Mouse (Mus musculus) natural killer cell, adult 2 months (primary cell): ENCODE results near the gene Cnpy2.
"Not testable (repeated sequence)": the region's sequence is repeated elsewhere in the genome, so short reads cannot be mapped to it uniquely, and the experiment has no call there.

ENCODE experiments used
- DNase-seq, 2 experiments: peaks; one replicate each; pipeline ENCODE4 v3.0.0; 2022; ENCODE audit warnings: low spot score in 2 of 2

Gene Cnpy2

DNA sequence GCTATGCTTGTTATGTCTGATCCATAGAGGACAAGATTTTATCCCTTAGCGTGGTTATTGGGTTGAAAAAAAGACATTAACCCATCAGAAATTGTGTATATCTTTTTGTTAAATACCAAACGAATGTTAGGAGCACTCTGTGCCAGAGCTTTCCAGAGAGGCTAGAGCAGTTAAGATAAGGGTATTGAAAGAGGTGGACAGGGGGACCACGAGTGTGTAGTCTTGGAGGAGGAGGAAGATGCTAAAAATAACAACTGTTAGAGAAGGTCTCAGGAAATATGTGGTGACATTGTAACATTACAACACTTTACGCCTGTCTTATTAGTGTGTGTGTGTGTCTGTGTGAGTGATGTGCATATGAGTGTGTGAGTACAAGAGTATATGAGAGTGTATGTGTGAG, 11.4 kb upstream of the Cnpy2 start:
- no peak for DNase-seq

DNA sequence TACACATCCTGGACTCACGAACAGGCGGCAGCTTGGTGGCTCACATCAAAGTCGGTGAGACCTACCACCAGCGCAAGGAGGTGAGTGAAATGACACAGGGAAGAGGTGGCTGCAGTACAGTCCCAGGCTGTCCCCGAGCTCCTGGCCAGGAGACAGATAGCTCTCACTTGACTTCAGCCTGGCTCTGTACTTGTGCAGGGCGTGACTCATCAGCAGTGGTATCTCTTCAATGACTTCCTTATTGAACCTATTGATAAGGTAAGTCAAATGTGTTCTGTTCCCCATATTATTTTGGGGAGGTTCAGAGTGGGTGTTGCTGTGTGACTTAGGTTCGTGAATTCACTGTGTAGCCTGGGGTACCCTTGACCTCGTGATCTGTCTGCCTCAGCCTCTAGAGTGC, 6.7 kb upstream of the Cnpy2 start:
- no peak for DNase-seq

DNA sequence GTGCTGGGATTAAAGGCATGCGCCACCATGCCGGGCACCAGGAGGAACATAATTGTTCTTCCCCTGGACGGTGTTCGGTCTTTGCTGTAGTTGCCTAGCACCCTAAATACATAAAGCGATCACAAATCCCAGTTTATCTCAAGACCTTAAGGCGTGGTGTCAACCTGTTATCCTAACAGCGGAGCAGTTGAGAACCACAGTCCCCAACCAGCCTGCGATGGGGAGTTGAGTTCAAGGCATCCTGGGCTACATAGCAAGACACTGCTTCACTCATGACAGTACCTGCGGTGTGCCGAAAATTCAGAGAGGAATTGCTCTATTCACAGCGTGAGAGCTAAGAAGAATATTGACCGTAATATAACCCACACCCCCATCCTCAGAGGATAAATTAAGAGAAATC, 618 bp upstream of the Cnpy2 start:
- no peak for DNase-seq

DNA sequence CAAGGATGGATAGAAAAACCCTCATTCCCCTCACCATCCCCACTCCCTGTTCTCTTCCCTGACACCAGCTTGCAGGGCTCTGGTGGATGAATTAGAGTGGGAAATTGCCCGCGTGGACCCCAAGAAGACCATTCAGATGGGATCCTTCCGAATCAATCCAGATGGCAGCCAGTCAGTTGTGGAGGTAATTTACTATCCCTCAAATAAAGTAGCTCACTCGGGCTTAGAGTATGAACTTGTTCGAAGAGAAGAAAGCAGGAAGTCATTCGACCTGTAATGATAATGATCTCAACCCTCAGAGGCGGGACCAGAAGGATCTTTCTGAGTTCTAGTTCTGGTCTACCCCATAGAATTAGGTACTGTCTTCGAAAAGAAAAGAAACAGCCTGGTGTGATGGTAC, 1.3 kb downstream of the Cnpy2 start:
- DNase-seq: no peak

DNA sequence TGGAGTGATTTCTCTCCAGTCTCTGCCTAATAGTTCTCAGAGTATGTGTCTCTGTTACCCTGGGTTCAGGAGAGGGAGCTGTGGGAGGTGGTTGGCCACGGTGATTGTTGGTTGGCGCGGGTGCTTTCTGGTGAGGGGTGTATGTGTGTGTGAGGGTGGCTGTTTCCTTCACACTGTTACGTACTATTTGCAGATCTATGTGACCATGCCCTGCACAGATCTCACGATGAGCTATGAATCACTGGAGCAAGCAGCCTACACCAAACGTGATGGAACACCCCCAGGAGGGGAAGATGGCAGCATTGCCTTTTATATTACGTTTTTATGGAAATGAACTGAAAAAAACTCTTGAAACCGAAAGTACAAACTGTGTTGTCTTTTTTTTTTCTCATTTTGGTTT, 4.6 kb downstream of the Cnpy2 start:
- no peak for DNase-seq

DNA sequence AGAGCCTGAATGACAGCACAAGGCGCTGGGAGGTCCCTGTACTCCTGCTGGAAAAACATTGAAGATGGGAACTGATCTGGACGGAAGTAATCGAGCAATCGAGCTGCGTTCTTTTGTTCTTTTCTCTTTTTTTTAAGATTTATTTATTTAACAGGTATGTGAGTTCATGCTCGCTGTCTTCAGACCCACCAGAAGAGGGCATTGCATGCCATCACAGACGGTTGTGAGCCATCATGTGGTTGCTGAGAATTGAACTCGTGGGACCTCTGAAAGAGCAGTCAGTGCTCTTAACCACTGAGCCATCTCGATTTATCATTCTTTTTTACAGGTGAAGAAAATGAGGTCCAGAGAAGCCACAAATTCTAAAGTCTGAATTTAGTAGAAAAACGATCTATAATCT, 5.4 kb downstream of the Cnpy2 start:
- no peak for DNase-seq

DNA sequence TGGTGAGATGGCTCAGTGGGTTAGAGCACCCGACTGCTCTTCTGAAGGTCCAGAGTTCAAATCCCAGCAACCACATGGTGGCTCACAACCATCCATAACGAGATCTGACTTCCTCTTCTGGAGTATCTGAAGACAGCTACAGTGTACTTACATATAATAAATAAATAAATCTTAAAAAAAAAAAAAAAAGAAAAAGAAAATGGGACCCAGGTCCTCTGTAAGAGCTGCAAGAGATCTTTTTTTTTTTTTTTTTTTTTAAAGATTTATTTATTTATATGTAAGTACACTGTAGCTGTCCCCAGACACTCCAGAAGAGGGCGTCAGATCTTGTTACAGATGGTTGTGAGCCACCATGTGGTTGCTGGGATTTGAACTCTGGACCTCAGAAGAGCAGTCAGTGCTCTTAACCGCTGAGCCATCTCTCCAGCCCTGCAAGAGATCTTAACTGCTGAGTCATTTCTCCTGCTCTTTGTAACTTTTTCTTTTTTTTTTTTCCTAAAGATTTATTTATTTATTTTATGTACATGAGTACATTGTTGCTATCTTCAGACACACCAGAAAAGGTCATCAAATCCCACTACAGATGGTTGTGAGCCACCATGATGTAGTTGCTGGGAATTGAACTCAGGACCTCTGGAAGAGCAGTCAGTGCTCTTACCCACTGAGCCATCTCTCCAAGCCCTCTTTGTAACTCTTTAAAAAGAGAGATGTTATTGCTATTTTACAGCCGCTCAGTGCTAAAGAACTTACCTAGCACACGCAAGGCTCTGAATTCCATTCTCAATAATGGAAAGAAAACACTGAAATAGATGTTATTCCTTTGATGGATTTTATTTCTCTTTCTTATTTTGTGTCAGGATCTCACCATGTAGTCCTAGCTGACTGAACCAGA, 10.3 kb downstream of the Cnpy2 start:
- not testable (repeated sequence) for DNase-seq

DNA sequence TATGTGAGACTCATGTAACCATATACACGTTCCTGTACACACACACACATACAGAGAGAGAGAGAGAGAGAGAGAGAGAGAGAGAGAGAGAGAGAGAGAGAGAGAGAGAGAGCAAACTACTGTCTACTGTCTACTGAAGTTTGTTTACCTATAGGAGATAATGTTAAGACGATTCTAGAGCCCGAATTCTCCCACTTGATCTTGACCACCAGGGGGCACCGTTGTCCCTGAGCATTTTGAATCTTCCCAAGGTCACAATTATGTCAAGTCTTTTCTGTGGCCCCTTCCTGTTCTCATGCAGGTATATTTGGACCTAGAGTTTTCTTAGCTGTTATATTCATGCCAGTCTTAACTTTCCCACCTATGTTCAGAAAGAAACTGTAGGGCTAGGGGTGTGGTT, 13.3 kb downstream of the Cnpy2 start:
- peak; percentile 73 to 86 for DNase-seq

DNA sequence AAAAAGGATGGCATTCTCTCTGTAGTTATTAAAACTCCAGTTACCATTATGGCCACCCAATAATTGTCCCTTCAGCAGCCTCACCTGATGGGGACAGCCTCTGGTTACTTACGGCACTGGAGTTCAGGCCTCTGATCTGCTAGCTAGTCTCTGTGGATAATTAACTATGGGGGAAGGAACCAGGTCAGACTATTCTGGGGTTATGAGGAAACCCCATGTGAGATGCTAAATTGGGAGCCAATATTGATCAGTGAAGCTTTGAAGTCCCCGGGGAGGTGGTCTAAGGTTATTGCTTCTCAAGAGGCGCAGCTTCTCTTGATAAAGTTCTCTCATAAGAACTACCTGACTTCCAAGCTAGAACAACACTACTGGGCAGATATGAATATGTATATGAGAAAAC, 13.9 kb downstream of the Cnpy2 start:
- no peak for DNase-seq

DNA sequence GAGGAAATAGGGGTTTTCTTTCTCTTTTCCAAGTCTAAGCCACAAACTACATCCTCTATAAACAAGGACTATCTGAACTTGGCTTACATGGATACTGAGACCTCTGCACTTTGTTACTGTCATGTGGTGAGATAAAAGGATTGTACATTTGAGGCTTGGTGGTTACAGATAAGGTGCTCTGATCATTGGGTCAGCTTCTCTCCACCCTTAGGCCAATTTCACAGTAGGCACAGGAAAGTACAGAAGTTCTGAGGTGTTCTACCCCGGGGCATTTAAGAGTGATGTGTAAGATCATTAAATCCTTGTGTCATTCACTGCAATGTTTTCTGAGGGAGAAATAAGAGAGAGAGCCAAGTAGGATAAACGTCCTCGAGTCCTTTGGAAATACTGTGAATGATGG, 14.3 kb downstream of the Cnpy2 start:
- no peak for DNase-seq

DNA sequence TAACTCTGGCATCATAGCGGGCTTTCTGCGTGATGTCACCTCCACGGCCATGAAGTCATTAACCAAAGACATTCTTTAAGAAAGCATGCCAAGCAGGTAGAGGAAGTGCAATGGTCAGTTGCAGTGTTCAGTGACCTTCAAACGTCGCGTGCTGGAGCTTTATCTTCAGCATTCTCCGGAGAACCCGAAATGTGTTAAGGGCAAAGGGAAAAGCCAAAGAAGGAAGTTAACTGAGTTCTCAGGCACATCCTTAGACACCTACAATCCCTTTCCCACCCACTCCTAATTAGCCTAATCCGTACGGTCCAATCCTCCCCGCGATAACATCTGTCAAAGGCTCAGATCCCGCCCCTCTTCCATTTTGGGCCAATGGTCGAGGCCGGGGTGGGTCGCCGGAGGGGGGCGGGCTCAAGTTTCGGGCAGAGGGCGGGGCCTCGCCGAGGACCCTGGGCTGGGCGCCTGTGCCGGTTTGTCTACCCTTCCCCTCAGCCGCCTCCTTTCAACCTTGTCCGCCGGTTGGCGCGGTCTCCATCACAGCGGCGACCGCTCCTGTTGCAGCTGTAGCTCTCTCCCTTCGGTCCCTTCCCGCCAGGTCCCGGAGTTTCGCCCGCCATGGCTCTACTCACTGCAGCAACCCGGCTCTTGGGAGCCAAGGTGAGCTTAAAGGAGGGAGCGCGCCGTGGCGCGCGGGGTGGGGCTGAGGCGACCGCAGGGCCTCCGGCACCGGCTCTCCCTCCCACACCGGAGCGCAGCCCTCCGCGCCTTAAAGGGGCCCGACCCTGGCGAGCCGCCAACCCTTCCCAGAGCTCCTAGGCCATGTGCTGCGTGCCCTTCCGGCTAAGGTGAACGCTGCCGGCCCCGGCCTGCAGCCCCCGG, 15.3 kb downstream of the Cnpy2 start, which contains the start of gene Cs:
Cs (plus strand) TSS at position 429 of the 876 bp plus-strand sequence.
- DNase-seq: peak; percentile 95 to 97

DNA sequence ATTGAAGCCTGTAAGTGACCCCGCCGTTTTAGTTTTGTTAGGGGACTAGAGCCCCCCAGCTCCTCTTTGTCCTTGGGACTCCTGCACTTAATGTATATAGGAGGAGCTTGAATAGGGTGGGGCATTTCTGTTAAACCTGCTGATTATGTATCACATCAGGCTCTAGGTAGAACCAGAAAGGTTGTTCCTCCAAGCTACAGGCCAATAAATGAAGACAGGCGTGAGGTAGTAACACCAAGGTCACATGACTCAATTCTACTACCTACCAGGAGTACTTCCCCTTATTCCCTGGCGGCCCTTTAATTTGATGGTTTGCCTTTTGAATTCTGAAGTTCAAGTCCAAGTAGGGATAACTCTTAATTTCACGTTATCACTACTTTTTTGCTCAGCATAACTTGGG, 16.2 kb downstream of the Cnpy2 start:
- peak in 1 of 2 experiments; percentile 24 for DNase-seq

DNA sequence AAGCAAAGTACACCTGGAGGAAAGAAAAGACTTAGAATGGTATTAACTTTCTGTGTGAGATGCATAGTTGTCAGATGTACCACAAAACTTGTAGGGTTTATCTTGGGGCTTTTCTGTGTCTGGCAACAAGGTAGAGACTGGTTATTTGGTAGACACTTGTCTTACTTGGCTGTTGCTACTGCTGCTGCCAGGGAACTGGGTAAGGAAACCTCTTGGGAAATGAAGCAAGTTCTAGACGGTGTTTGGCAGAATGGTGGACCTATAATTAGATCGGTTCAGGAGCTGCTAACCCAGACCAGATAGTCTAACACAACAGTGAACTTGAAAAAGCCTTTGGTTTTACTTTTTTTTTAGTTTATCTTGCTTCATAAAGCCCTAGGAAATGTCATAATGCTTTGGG, 16.7 kb downstream of the Cnpy2 start:
- DNase-seq: no peak

DNA sequence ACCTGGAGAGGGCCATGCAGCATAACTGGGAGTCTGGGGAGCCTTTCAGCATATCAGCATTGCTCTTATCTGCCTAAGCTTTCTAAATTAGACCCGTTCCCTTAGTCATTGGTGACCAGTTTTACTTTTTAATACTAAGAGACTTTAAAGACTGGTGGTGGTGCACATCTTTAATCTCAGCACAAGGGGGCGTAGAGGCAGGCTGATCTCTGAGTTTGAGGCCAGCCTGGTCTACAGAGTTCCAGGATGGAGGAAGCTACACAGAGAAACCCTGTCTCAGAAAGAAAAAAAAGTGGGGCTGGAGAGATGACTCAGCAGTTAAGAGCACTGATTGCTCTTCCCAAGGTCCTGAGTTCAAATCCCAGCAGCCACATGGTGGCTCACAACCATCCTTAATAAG, 18.0 kb downstream of the Cnpy2 start:
- DNase-seq: peak in 1 of 2 experiments; percentile 11

DNA sequence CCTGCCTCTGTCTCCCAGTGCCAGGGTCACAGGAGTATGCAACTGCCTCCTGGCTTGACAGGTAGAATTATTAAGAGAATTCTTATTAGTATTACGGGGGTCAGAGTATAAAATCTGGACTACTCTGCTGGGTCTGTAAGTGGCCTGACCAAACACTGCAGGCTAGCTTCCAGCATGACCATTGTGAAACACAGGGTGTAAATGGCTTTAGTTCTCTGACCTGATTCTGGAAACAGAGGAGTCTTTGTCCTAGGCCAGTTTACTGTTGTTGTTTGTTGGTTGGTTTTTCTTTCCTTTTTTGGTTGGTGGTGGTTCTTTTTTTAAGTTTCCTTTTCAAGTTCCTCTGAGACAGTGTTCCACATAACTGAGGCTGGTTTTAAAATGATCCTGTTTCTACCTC, 21.2 kb downstream of the Cnpy2 start:
- no peak for DNase-seq

DNA sequence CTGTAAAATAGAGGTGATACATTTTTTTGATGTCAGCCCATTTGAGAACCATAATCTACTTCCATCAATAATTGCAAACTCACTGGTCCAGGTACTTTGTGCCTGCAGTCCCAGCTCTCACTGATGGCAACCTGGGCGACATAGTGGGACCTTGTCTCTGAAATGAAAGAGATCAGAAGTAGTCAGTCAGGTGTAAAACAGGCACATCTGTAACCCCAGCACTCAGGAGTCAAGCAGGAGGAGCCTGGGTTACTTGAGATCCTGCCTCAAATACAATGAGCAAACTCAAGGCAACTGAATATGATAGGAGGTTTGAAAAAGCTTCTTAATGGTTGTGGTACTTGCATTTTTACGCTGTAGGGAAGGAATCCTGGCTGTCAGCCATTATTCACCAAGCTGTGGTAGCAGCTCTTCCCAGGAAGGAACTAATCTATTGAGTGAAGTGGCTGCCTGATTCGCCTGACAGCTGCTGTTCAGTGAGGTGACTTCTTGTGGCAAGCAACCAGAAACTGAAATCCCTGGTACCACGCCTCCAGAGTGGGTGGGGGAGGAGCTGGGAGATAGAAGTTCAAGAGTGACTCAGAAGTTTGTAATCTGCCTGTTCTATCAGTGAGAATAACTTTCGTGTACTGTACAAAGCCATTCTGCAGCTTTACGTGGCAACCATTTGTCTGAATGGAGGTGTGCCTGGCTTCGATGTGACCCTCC, 22.5 kb downstream of the Cnpy2 start:
- peak; percentile 72 to 78 for DNase-seq

DNA sequence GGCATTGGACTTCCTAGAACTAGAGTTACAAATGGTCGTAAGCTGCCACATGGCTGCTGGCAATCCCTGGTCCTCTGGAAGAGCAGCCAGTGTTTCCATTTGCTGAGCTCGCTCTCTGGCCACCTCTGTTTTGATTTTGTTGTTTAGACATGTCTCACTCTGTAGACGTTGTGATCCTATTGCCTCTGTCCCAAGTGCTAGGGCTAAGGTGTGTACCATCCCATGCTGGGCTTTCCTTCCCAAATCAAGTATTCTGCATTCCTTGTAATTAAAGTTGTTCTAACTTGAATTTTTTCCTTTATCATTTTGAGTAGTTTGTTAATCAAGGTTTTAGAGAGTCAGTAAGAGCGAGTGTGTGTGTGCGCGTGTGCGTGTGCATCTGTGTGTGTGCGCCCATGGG, 25.3 kb downstream of the Cnpy2 start:
- no peak for DNase-seq

DNA sequence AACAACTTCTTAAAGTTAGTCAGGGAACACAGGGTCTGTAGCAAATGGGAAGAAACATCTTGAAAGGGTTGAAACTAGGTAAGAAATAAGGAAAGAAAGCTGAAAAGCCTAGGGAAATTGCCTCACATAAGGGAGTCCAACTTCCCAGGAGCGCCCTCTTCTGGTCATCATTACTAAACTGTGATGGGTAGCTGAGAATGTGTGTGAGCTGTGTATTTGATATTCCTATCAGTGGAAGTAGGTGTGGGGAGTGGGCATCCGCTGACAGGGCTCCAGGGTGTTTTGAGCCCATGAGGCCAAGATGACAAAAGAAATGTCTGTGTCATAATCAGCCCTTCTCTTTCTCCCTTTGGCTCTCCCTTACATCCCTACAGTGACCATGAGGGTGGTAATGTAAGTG, 36.5 kb downstream of the Cnpy2 start:
- peak; percentile 39 to 64 for DNase-seq

DNA sequence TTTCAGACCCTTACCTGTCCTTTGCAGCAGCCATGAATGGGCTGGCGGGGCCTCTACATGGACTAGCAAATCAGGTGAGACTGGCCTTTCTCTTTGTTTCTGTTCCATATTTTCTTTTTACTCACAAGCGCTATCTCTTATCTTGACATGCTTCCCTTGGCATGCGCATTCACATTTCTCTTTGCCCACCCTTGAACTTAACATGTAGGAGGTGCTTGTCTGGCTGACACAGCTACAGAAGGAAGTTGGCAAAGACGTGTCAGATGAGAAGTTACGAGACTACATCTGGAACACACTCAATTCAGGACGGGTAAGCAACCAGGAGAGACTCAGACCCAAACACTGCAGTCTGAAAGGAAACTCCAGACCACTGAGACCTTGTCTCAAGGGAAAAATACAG, 37.0 kb downstream of the Cnpy2 start:
- no peak for DNase-seq

DNA sequence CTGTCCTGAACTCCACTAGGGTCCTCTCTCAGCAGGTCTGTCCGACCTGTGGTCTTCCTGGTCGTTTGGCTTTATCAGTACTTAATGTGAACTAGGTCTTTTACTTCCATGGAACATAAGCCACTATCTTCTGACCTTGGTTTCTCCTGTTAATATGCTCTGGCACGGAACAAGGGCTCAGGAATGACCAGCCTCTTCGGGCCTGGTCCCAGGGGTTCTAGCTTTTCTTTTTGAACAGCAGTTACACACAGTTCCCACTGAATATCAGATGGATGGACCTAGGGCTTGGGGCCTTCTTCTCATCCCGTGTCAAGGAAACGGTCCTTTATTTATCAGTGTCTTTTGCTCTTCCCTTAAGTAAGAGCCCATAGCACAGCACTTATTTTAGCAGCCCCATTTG, 39.6 kb downstream of the Cnpy2 start:
- no peak for DNase-seq

DNA sequence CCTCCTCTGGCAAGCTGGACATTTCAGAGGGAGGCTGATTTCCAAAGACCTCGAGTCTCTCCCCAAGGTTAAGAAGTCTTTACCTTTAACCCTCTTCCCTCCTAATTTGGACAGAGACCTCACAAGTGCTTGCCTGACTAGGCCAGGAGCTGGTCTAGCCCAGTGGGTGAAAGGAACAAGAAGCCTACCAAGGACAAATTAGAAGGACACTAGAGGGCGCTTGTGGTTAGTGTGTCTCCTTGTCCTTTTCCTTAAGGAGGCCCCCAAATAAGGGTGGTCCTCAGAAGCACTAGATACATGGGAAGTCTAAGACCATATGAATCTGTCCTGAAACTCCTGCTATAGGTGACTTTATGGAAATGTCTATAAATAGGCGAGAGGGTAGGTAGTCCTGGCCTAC, 40.3 kb downstream of the Cnpy2 start:
- no peak for DNase-seq

DNA sequence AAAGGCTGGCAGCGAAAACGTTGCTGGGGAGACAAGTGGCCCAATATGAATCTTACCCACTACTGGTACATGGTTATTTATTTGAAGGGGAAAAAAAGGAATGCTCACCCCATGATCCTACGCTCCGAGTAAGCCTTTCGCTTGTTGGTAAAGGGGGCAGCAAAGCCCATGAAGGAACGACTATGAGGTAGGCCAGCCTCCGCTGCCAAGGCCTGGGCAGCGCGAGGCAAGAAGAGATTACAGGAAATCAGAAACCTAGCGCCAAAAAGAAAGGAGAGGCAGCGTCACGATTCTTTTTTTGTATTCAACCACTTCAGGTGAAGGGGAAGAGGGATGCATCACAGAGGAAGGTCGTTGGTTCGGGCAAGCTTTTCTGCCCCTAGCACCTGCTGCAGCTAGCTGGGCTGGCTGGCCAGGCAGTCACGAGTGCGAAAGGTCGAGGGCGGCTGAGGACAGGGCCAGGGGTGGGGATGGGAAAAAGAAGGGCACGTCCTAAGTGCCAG, 45.7 kb downstream of the Cnpy2 start:
- no peak for DNase-seq
